Mouse (Mus musculus) retina, embryonic 14.5 days (tissue): ENCODE data around the gene Vmn1r71.
"Not testable (repeated sequence)": the region's sequence is repeated elsewhere in the genome, so short reads cannot be mapped to it uniquely, and the experiment has no call there.

Experiments used
- DNase-seq: peaks from one replicate; pipeline ENCODE4 v3.0.0-alpha.2; 2015; ENCODE audit warnings: low spot score

Gene Vmn1r71

DNA sequence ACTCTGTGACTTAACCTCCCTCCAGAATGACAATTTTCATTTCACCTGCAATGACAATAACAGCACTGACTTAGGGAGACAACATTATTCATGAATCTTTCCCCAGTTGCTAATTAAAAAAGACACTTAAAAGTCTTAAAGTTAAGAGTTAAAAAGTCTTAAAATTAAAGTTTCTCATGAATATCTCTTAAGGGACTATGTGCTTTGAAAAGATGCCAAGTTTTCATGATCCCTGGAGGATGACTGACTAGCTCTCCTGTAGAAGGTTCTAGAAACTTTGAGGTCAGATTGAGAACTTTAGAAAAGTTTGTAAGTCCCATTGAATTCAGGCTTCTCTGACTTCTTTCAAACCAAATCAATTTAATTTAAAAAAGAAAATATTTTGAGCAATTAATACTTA lies at the start of gene Vmn1r71:
Gene Vmn1r71, minus strand, starts transcription at position 101 of the 400 bp plus-strand sequence.
- no peak for DNase-seq

GRCm38 (mm10) chr7:10757551-10757950 lies 3.4 kb upstream of the Vmn1r71 start:
- DNase-seq, result not testable (repeated sequence)
